In the genomic region with DNA sequence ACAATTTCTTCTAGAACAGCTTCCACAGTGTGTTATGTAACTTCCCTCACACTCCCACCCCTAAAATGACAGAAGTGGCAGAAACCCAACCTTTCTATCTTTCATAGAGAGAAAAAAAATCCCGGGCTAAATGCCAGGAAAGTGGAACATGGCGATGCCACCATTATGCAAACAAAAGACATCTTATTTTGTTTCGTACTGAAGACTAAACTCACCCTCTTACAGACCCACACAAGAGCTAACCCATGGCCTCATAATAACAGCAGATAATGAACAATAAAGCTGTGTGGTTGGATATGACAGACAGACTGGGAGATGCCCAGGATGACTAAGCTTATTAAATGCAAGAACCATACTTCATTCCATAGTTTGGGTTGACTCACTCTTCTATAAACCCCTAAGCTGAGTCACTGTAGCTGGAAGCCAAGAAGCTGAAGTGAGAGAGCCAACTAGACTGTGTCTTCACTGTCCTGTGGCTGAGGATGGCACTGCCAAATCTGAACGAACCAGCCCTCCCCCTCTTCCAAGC, we compare ENCODE assay signal across 12 mouse cellular contexts.
DNase-seq lines count a peak whose midpoint lies in the region; ATAC-seq and TF ChIP-seq lines count a peak whose summit lies in the region.
"Had no signal": no experiment of that assay in that cellular context is flagged by ENCODE, and none has a peak within 500 bp of the region (broad histone marks: within the 10 kb centered on the region; RNA-seq: fewer than 3 reads in every experiment).

No protein-coding gene starts in this region.

- no peak overlapping the region for H3K27ac ChIP-seq in stomach, postnatal 0 days (replicated peaks)
- no peak overlapping the region for H3K27ac ChIP-seq in intestine, postnatal 0 days (ENCODE audit: low read depth, low read length)
- H3K27ac ChIP-seq: embryonic facial prominence, embryonic 15.5 days had no signal

- peaks cover 3% of the 10 kb centered on the region; the same call in 1 of the 2 replicates for H3K9me3 ChIP-seq in megakaryocyte, embryonic 14.5 days
- H3K9me3 ChIP-seq in stomach, postnatal 0 days (ENCODE audit: control insufficient read depth, low read length): no peaks in the 10 kb centered on the region
- H3K9me3 ChIP-seq in intestine, postnatal 0 days (ENCODE audit: control insufficient read depth): no peaks in the 10 kb centered on the region
- H3K9me3 ChIP-seq: embryonic facial prominence, embryonic 15.5 days had no signal

- H3K9ac ChIP-seq in stomach, postnatal 0 days (ENCODE audit: low read length): no peak overlapping the region
- no peak overlapping the region for H3K9ac ChIP-seq in intestine, postnatal 0 days (ENCODE audit: low read depth, low read length)
- H3K9ac ChIP-seq: embryonic facial prominence, embryonic 15.5 days had no signal

- no peak for TF ChIP-seq CTCF in stomach, postnatal 0 days (IDR thresholded peaks at IDR 0.05; ENCODE audit: low read depth)
- TF ChIP-seq CTCF in intestine, postnatal 0 days (IDR thresholded peaks at IDR 0.05; ENCODE audit: low read depth): no peak

- DNase-seq in cerebellum, postnatal 10 days: peak; percentile 47 to 53
- no peak for DNase-seq in cerebellum, adult 9-10 months
- peak; percentile 72 for DNase-seq in layer of hippocampus, adult 9-11 months
- DNase-seq in stomach, postnatal 0 days (ENCODE audit: low spot score): no peak
- DNase-seq: kidney, postnatal 4 days; thymus, postnatal 4 days had no signal

- no peak for ATAC-seq in megakaryocyte, adult 5-6 weeks (ENCODE audit: poor library complexity, severe bottlenecking)
- ATAC-seq in stomach, postnatal 0 days (ENCODE audit: low FRiP score, low TSS enrichment): peak; percentile 40; the same call in 1 of the 2 replicates
- no peak for ATAC-seq in intestine, postnatal 0 days
- no peak for ATAC-seq in CD4-positive, CD25-positive, alpha-beta regulatory T cell, adult 4 months

- peak overlapping the region; percentile 12 for H3K4me3 ChIP-seq in megakaryocyte, embryonic 14.5 days (replicated peaks)
- H3K4me3 ChIP-seq in stomach, postnatal 0 days (ENCODE audit: low read depth, low read length): no peak overlapping the region
- no peak overlapping the region for H3K4me3 ChIP-seq in intestine, postnatal 0 days (ENCODE audit: low read depth, low read length)
- H3K4me3 ChIP-seq: embryonic facial prominence, embryonic 15.5 days had no signal

- H3K4me2 ChIP-seq in stomach, postnatal 0 days (replicated peaks; ENCODE audit: low read depth): no peak overlapping the region
- no peak overlapping the region for H3K4me2 ChIP-seq in intestine, postnatal 0 days (replicated peaks; ENCODE audit: low read depth)
- H3K4me2 ChIP-seq: embryonic facial prominence, embryonic 15.5 days had no signal

- no peak for TF ChIP-seq EP300 in stomach, postnatal 0 days (optimal IDR thresholded peaks at IDR 0.05)

- no peaks in the 10 kb centered on the region for H3K27me3 ChIP-seq in megakaryocyte, embryonic 14.5 days (replicated peaks)
- no peaks in the 10 kb centered on the region for H3K27me3 ChIP-seq in stomach, postnatal 0 days (ENCODE audit: control insufficient read depth, insufficient read depth, low read length)
- H3K27me3 ChIP-seq in intestine, postnatal 0 days (replicated peaks; ENCODE audit: control insufficient read depth, insufficient read depth, low read length): no peaks in the 10 kb centered on the region
- H3K27me3 ChIP-seq: CH12.LX; embryonic facial prominence, embryonic 15.5 days had no signal

- no peaks in the 10 kb centered on the region for H3K36me3 ChIP-seq in megakaryocyte, embryonic 14.5 days (replicated peaks; ENCODE audit: low read length)
- H3K36me3 ChIP-seq in stomach, postnatal 0 days (ENCODE audit: control insufficient read depth, insufficient read depth, low read length): no peaks in the 10 kb centered on the region
- no peaks in the 10 kb centered on the region for H3K36me3 ChIP-seq in intestine, postnatal 0 days (ENCODE audit: control insufficient read depth, insufficient read depth)
- H3K36me3 ChIP-seq: embryonic facial prominence, embryonic 15.5 days had no signal

- 55% methylated on average over 4 of the region's 4 CpGs for WGBS in stomach, postnatal 0 days
- WGBS in intestine, postnatal 0 days: 79% methylated on average over 4 of the region's 4 CpGs

- peaks cover 16% of the 10 kb centered on the region for H3K4me1 ChIP-seq in megakaryocyte, embryonic 14.5 days
- H3K4me1 ChIP-seq in stomach, postnatal 0 days (replicated peaks; ENCODE audit: control insufficient read depth, insufficient read depth): no peaks in the 10 kb centered on the region
- no peaks in the 10 kb centered on the region for H3K4me1 ChIP-seq in intestine, postnatal 0 days (replicated peaks; ENCODE audit: control insufficient read depth, insufficient read depth, low read length)

Comparison
In these comparisons a context has a peak if more than half of its experiments do, and no peak if none do; other contexts are left out.
1. DNase-seq: peak in cerebellum, postnatal 10 days (2 of 2) and layer of hippocampus, adult 9-11 months (single experiment); none in cerebellum, adult 9-10 months (single experiment) and stomach, postnatal 0 days (single experiment).